Mouse (Mus musculus): ENCODE results near the gene Exosc6.
"Not testable (repeated sequence)": the region's sequence is repeated elsewhere in the genome, so short reads cannot be mapped to it uniquely, and the experiment has no call there.

Exosc6 gene

DNA sequence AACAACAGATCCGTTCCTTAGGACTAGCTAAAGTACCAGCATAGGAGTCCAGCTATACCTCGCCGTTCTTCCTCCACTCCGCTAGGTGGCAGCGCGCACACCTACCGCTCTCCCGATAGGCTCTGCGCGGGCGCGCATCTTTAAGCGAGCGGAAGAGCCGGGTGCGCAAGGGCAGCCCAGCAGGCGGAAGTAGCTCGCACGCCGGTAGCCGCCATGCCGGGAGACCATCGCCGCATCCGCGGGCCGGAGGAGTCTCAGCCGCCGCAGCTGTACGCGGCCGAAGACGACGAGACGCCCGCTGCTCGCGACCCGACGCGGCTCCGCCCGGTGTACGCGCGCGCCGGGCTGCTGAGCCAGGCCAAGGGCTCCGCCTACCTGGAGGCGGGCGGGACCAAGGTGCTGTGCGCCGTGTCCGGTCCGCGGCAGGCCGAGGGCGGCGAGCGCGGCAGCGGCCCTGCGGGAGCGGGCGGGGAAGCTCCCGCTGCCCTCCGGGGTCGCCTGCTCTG is at the start of gene Exosc6:
Gene Exosc6 (plus strand): TSS at position 182 of the 506 bp plus-strand sequence.
- DNase-seq, result peak; percentile 91

DNA sequence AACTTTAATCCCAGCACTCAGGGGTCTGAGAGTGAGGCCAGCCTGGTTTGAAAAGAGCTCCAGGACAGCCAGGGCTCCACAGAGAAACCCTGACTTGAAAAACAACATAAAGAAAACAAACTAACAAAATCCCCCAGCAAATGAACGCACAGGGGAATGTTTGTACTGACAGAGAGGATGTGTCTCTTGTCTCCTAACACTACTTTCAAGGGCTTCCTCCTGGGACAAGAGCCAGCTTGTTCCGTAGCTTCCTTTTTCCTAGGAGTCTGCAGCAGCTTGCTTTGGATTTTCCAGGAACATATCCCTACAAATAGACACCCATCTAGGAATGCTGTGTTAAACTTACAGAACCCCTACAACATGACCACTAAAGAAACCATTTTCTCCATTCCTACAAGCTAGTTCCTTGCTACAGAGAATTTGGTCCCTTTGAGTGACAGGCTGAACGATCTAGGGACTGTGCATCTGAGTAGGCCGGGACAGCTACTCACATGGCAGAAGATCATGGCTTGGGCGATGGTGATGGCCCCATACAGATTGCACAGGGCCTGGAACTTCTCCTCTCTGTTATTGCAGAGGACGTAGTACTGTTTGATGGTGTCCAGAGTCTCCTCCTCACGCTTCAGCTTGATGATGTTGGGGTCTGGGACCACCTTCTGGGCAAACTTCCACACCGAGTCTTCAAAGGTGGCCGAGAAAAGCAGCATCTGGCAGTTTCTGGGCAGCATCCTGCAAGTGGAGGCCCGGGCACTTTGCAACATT is 45.7 kb upstream of the Exosc6 start:
- DNase-seq, result not testable (repeated sequence)

- not testable (repeated sequence) for DNase-seq
These were observed 29.5 kb upstream of the Exosc6 start for GRCm38 (mm10) chr8:111026609-111027008.

GRCm38 (mm10) chr8:111027391-111027937 is 28.7 kb upstream of the Exosc6 start:
- DNase-seq, result peak; percentile 88

DNA sequence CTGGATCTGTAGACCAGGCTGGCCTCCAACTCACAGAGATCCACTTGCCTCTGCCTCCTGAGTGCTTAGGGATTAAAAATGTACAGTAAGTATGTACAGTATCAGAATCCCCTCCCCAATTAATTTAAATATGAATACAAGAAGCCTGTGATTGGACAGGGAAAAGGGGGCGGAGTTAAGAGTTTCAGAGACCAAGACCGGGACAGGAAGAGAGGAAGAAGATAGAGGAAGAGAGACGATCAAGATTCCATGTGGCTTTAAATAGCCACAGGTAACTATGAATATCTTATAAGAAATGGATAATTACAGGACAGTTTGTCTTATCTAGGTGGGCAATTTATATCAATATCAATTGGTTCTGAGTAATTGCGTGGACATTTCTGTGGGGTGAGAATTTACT is 26.6 kb upstream of the Exosc6 start:
- DNase-seq, result no peak

GRCm38 (mm10) chr8:111030045-111030444 is 26.1 kb upstream of the Exosc6 start:
- DNase-seq, result no peak

DNA sequence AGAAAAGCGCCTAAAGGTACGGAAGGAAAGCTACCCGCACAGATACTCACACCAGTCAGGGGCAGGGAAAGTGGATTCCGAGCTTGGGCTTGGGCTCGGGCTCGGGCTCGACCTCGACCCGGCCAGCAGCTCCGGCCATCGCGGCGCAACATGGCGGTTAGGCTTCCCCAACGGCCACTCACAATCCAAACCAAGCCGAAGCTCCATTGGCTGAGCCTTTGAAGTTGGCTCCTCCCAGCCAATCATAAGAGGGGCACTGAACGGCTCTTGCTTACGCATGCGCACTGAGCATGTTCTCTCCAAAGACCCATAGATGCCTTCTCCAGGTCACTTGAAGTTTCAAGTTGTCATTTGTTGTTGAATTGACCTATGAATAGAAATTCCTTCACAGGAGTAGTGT is 24.6 kb upstream of the Exosc6 start, which contains the start of gene Ddx19b:
Gene Ddx19b (minus strand): TSS at position 180 of the 400 bp plus-strand sequence.
- no peak for DNase-seq

DNA sequence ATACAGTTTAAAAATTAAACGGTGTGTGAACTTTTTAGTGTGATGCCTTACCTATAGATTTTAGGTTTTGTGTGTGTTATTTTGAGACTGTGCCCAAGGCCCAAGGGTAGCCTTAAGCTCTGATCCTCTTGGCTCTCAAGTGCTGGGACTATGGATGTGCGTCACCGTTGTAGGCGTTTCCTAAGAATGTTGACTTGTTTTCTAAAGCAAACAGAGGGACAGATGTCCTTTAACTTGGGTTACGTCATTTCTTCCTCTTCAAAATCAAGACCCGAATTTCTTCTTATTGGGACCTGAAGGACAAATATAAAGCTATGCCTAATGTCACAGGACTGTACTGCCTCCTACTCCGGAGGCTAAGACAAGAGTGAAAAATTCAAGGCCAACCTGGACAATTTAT is 23.2 kb upstream of the Exosc6 start, which contains the start of gene Aars:
Gene Aars (plus strand): TSS at position 229 of the 400 bp plus-strand sequence.
- no peak for DNase-seq

DNA sequence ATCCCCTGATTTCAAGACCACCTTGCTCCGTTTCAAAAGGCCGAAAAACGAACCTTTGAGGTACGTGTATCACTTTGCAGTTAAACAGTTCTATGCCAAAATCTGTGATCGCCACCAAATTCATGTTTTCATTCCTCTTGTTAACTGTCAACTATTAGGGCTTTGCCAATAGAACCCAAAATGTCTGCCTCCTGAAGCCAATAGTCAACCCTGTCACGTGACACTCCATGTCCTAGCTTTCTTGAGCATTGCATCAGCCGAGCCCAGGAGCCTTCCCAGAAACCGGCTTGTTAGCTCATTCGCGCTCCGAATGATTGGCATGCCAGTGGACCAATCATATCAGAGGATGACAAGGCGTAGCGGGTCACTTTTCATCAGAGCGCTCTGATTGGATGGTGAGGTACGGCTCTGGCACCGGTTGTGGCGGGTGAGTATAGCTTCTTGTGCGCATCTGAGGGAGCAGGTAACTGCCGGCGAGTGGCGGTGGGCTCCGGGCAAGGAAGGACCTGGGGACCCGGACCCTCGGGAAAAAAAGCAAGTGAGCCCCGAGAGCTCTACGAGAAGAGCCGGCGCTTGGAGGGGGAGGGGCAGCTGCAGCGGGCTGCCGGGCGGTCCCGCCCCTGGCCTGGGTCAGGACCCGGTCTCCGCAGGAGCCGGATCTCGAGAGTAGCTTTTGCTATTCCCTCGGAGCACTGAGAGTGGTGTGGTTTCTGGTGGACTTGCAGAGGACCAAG is 22.5 kb upstream of the Exosc6 start:
- DNase-seq, result peak; percentile 100

- peak; percentile 50 for DNase-seq
These were observed 21.9 kb upstream of the Exosc6 start for GRCm38 (mm10) chr8:111034276-111034675.

DNA sequence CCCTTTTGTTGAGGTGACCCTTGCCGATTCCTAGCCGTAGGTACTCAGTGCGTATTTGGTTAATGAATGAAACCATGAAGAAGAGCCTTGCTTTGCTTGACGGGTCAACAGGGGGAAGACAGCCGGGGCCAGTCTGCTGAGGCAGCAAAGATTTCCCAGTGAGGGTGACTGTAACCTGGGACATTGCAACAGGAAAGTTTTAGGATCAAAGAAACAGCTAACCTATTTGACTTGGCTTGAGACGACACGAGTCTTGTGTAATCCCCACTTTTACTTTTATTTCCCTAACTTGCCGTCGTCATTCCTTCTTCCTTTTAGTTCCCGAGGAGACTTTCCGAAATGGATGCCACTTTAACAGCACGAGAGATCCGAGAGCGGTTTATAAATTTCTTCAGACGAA is 19.5 kb upstream of the Exosc6 start:
- no peak for DNase-seq

DNA sequence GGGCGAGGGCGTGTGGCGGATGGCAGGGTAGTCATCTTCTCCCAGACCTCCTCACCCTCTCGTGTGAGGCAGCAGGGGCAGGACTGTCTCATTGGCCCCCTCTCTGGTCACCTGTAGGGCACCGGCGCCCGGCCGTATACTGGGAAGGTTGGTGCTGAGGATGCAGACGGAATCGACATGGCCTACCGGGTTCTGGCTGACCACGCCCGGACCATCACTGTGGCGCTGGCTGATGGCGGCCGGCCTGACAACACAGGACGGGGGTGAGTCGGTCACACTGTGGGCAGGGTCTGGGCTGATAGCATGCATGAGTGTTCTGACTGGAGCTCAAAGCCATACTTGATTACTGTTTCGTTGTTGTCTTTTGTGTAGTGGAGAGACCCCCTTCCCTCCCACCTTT is 13.6 kb upstream of the Exosc6 start:
- no peak for DNase-seq

- no peak for DNase-seq
These were observed 12.0 kb upstream of the Exosc6 start for GRCm38 (mm10) chr8:111044003-111044734.

DNA sequence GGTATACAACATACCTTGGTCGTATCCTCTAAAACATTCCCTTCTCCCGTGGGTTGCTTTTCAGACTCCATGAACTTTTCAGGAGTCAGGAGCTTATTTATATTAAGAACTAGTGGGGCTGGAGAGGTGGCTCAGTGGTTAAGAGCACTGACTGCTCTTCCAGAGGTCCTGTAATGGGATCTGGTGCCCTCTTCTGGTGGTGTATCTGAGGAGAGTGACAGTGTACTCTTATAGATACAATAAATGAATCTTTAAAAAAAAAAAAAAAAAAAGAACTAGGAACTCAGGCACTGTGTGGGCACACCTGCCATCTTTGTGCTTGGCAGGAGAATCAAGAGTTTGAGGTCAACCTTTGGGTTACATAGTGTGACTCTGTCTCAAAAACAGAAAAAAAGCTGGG is 7.4 kb upstream of the Exosc6 start:
- DNase-seq, result no peak

DNA sequence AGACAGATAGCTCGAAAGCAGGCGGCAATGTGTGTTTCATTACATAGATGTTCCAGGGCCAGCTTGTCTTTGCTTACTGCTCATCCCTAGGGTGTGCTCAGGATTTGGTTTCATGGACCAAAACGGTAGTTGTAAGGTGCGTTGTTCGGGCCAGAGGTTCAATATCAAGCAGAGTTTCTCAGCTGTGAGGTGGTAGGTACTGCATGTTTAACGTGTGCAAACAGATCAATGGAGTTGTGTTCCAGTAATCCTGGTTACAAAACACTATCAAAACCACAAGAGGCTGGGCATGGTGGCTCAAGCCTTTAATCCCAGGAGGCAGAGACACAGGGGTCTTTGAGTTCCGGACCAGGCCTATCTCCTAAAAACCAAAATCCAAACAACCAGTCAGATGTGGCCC is 7.0 kb upstream of the Exosc6 start:
- DNase-seq, result no peak

GRCm38 (mm10) chr8:111053827-111054518 is 2.2 kb upstream of the Exosc6 start:
- DNase-seq, result peak; percentile 40

DNA sequence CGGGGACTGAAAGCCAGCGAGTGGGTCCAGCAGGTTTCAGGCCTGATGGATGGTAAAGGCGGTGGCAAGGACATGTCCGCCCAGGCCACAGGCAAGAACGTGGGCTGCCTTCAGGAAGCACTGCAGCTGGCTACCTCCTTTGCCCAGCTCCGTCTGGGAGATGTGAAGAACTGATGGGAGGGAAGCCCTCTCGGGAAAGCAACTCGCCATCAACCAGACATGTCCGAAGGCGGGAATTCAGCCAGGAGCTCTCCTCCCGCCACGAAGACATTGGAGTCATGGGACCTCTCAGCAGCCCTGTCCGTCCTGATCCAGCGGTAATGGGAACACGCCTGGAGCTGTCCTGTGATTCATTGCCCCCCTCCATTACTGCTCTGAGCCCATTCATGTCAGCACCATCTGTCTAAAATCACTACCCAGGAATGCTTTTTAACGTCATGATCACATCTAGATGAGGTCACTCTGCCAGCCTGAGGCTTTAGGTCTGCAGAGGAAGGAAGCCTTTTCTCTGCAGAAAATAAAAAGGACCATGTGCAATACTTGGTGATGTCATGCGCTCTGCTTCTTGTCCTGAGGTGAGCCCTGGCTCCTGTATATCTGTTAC is 1.0 kb upstream of the Exosc6 start:
- DNase-seq, result peak; percentile 38

DNA sequence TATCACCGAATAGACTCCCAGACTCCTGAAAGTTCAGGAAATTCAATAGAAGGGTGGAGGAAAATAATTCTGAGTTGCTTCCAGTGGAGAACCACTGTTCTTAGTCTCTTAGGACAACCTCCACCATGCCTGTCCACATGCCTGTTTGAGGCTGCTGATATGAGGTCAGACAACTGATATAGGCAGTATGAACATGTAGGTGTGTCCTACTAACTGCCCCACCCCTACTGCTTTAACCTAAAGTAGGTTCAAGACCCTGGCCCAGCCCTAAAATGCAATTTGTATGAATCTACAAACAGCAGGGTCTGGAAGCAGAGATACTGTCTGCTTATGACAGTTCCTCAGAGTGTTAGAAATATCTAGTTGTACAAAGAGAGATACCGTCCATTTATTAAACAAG is 478 bp upstream of the Exosc6 start:
- no peak for DNase-seq

GRCm38 (mm10) chr8:111056691-111057293 is 653 bp downstream of the Exosc6 start:
- DNase-seq, result peak; percentile 67

- DNase-seq, result no peak
These were observed 2.9 kb downstream of the Exosc6 start for GRCm38 (mm10) chr8:111058946-111059572.

DNA sequence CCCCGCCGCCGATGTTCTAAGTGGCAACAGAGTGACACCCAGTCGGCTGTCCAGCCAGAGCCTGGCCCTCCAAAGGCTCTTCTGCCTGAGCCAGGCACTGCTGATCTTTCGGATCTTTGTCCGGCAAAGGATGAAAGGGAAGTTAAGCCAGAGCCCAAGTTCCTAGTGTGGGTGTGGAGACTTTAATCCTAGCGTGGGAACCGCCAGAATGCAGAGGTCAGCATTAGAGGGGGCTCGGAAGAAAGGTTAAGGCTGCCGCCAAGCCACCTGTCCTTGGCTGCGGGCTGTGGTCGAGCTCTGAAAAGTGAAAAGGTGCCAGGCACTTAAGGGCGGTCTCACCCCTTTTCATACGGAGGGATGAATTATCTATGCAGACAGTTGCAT is 5.5 kb downstream of the Exosc6 start:
- peak; percentile 30 for DNase-seq
